Mouse (Mus musculus) ES-E14 (cell line): ENCODE results near the gene Mgrn1. TPM values are rescaled to one million over a fixed set of nuclear protein-coding genes. Genes with fewer than 3 reads are reported as not detected.

ENCODE experiments used
- DNase-seq: peaks from one replicate; pipeline ENCODE4 v3.0.0-alpha.2; 2013; ENCODE audit warnings: low read depth, low spot score
- H3K27ac ChIP-seq: 2 replicates; pipeline ENCODE4 v1.5.1; 2012; ENCODE audit warnings: low read depth, mild to moderate bottlenecking, low read length, moderate library complexity, mixed read lengths; ENCODE audit not compliant: poor library complexity, insufficient read depth, severe bottlenecking
- H3K36me3 ChIP-seq: 2 replicates; pipeline ENCODE4 v1.6.1; 2012; ENCODE audit warnings: mild to moderate bottlenecking, low read length, moderate library complexity, mixed read lengths; ENCODE audit not compliant: control insufficient read depth, poor library complexity, insufficient read depth, severe bottlenecking
- H3K4me1 ChIP-seq, 2 experiments: fragments of 150-350 bp in 1 of 2; sonication (generic) in 1 of 2; 2 replicates each; pipeline ENCODE4 v1.6.1; 2012; ENCODE audit warnings: low read length in 2 of 2, mild to moderate bottlenecking in 1 of 2, mixed read lengths in 1 of 2; ENCODE audit not compliant: control insufficient read depth in 2 of 2, insufficient read depth in 2 of 2, poor library complexity in 1 of 2
- H3K4me3 ChIP-seq, 2 experiments: fragments of 150-350 bp in 1 of 2; sonication (generic) in 1 of 2; 2 replicates each; pipeline ENCODE4 v1.5.1; 2012; ENCODE audit warnings: low read length in 2 of 2, low read depth in 1 of 2, mild to moderate bottlenecking in 1 of 2, mixed read lengths in 1 of 2; ENCODE audit not compliant: insufficient read depth in 1 of 2, poor library complexity in 1 of 2, severe bottlenecking in 1 of 2
- H3K9ac ChIP-seq: 2 replicates; pipeline ENCODE4 v1.6.1; 2012; ENCODE audit warnings: low read depth, mild to moderate bottlenecking, low read length, mixed read lengths; ENCODE audit not compliant: poor library complexity, insufficient read depth, severe bottlenecking
- H3K9me3 ChIP-seq: fragments of 150-350 bp; sonication (generic); 2 replicates; pipeline ENCODE4 v1.6.1; 2012; ENCODE audit warnings: low read depth, mild to moderate bottlenecking, low read length; ENCODE audit not compliant: control insufficient read depth, insufficient read depth
- CHD2 ChIP-seq: IDR thresholded peaks from 2 replicates; pipeline ENCODE4 v1.6.1; 2014; ENCODE audit warnings: mild to moderate bottlenecking, low read depth, low read length, inconsistent platforms
- HCFC1 ChIP-seq: IDR thresholded peaks from 2 replicates; pipeline ENCODE4 v1.6.1; 2012; ENCODE audit warnings: low read length, inconsistent platforms, borderline replicate concordance; ENCODE audit not compliant: insufficient read depth
- MAFK ChIP-seq: IDR thresholded peaks from 2 replicates; pipeline ENCODE4 v1.6.1; 2014; ENCODE audit warnings: mild to moderate bottlenecking, low read depth, low read length, inconsistent platforms; ENCODE audit not compliant: insufficient read depth
- ZC3H11A ChIP-seq: IDR thresholded peaks from 2 replicates; pipeline ENCODE4 v1.6.1; 2012; ENCODE audit warnings: low read depth, mild to moderate bottlenecking, inconsistent platforms, low read length, borderline replicate concordance
- ZNF384 ChIP-seq: IDR thresholded peaks from 2 replicates; pipeline ENCODE4 v1.6.1; 2012; ENCODE audit warnings: low read depth, low read length, inconsistent platforms
- in situ Hi-C, 2 experiments: fragments of 600-800 bp; cut with MboI; formaldehyde crosslinking; loops; one replicate each; pipeline ENCODE4 v1.15.1; 2025; ENCODE audit warnings: low sequenced_read_pairs in 2 of 2, inconsistent platforms in 1 of 2; ENCODE audit not compliant: unreplicated experiment in 2 of 2
- total RNA-seq: library from RNA; depleted of rRNA; stranded (reverse); fragments of 300-350 nt; gene quantifications from 2 replicates; pipeline ENCODE4 v1.2.3, GENCODE M21; 2012

Gene Mgrn1
- total RNA-seq, 1 experiment = 24.0 TPM

DNA sequence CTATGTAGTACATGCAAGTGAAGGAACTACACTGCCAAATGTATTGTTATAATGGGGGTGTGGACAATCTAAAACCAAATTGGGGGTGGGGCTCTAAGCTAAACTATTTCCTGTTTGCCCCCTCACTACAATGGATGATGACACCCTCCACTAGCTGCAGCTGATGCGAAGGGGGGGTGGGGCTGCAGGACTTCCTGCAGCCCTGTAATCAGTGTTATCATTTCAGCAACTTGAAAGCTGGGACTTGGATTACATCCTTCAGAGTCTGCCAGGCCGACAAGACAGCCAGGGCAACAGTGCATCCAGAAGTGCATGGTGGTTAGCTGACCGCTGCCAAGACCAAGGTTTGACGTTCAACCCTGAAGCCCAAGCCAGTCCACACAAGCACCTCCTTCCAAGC lies 85.6 kb downstream of the Mgrn1 start:
- H3K4me3 ChIP-seq = no peak overlapping the region
- H3K36me3 ChIP-seq = no peaks in the 10 kb centered on the region; the same call in 1 of the 2 replicates
- in situ Hi-C loops = no loop called here
- DNase-seq = no peak
- no peaks in the 10 kb centered on the region for H3K9me3 ChIP-seq
- TF ChIP-seq CHD2 = no peak
- no peak for TF ChIP-seq ZNF384
- no peak for TF ChIP-seq MAFK
- TF ChIP-seq HCFC1 = no peak
- no peak for TF ChIP-seq ZC3H11A
- H3K27ac ChIP-seq = no peak overlapping the region
- no peak overlapping the region for H3K9ac ChIP-seq
- peaks cover 0 to 5% of the 10 kb centered on the region in 2 experiments; a peak in 1 of 4 replicates for H3K4me1 ChIP-seq

DNA sequence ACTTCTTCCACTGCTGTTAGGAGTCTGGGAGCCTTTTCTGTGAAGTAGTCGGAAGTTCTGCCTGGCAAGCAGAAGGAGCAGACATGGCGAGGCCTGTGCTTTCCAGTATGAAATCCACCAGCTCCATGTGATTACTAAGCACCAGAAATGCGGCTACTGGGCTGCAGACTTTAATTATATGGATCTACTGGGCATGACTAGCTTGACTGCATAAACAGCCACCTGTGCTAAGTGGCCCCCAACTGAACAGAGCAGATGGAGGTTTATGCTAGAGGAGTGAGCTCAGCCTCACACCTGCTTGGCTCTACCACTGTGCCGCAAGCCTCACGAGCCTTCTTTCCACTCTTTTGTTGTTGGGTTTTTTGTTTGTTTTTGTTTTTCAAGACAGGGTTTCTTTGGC lies 88.5 kb downstream of the Mgrn1 start:
- no peak for TF ChIP-seq ZNF384
- TF ChIP-seq MAFK = no peak
- TF ChIP-seq HCFC1 = no peak
- TF ChIP-seq ZC3H11A = no peak
- no peak for TF ChIP-seq CHD2
- Histone ChIP-seq H3K9ac (no peak overlapping the region), H3K4me3 (no peak overlapping the region), H3K9me3 (no peaks in the 10 kb centered on the region), H3K27ac (no peak overlapping the region), H3K36me3 (no peaks in the 10 kb centered on the region; the same call in 1 of the 2 replicates), H3K4me1 (peaks cover 0 to 5% of the 10 kb centered on the region in 2 experiments; a peak in 1 of 4 replicates)
- in situ Hi-C loops = no loop called here
- no peak for DNase-seq

DNA sequence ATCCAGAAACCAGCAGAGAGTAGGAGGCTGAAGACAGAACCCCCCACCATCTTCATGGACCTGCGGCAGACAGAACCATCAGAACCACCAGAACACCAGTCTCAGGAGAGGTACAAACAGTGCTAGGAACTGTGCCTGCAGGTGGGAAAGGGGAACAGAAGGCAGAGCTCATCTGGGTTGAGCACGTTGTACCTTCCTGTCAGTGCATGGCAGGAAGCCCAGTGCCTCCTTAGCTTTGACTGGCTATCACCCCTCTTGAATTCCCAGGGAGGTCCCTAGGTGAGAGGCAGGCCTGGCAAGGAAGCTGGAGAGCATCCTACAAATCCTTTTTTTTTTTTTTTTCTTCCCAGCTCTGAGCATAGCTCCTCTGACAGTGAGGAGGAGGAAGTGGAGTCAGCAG lies 90.1 kb downstream of the Mgrn1 start:
- Histone ChIP-seq H3K4me3 (no peak overlapping the region), H3K27ac (no peak overlapping the region), H3K36me3 (no peaks in the 10 kb centered on the region; the same call in 1 of the 2 replicates), H3K9ac (no peak overlapping the region), H3K9me3 (no peaks in the 10 kb centered on the region), H3K4me1 (peaks cover 0 to 5% of the 10 kb centered on the region in 2 experiments; a peak in 1 of 4 replicates)
- TF ChIP-seq CHD2 (no peak), ZNF384 (no peak), MAFK (no peak), HCFC1 (no peak), ZC3H11A (no peak)
- in situ Hi-C loops = no loop called here
- DNase-seq = no peak

DNA sequence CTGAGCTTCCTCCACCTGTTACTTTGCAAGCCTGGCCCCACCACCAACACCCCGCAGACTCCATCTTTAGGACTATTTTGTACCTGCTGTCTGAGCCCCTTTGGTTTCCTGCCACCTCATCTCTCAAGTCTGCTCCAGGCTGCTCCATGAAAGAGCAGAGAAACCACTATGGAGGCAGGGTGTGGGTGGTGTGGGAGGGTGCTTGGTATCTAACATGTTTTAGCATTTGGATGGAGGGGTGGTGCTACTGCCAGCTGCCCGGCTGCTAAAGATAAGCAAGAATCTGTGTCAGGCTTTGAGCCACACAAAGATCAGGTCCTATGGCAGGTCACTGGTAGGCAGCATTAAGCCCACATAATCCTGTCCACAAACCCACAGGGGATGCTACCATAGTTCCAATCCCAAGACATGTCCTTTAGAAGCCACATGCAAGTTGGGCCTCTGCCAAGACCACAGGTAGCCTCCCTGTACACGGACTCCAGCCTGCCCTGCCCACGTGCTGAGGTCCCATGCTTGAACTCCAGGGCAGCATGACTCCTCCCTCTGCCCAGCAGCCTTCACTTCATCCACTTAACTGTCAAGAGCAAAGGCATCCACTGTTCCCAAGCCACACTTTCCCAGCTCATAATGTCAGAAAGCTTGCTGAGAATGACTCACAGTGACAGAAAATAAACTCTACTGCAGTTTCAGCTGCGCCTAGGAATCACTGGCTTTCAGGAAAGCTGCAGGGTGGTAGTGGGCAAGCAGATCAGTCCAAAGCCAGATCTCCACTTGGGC lies 92.4 kb downstream of the Mgrn1 start:
- Histone ChIP-seq H3K4me3 (no peak overlapping the region), H3K36me3 (no peaks in the 10 kb centered on the region), H3K9ac (no peak overlapping the region), H3K9me3 (no peaks in the 10 kb centered on the region), H3K27ac (no peak overlapping the region), H3K4me1 (no peaks in the 10 kb centered on the region)
- in situ Hi-C loops = no loop called here
- TF ChIP-seq MAFK (no peak), CHD2 (no peak), ZNF384 (no peak), HCFC1 (no peak), ZC3H11A (no peak)
- no peak for DNase-seq
